Mouse (Mus musculus) neutrophil, adult 59 days (primary cell): ENCODE measurements around the gene Tfap4. TPM values are rescaled to one million over a fixed set of nuclear protein-coding genes. Genes with fewer than 3 reads are reported as not detected.

Experiments used
- total RNA-seq, 2 experiments: library from RNA; stranded (reverse); gene quantifications; 1 replicate in 1 of 2; 2 replicates in 1 of 2; pipeline ENCODE4 v1.2.4; 2023

The Tfap4 gene
- total RNA-seq: 10 to 100 TPM in 1 of 2 experiments, 1 to 10 TPM in 1; 9.9 to 10.7 TPM

DNA sequence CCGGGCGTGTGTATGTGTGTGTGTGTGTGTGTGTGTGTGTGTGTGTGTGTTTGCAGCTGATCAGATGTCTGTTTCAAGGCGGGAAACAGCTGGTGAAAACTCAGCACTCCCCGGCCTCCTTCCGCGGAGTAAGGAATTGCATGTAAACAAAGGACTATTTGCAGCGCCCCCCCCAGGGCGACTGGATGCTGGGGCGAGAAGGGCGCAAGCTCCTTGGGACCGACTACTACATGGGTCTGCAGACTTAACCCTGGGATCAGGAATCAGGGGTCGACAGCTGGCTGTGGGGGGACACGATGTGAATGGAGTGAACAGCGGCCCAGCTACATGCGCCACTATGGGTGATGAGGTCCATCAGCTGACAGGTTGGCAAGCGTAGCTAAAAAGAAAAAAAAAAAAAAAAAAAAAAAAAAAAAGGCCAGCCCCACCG is at the start of gene Tfap4:
Gene Tfap4, minus strand, starts transcription at position 140 of the 430 bp plus-strand sequence.

GRCm38 (mm10) chr16:4593971-4594813 is 34.5 kb upstream of the Tfap4 start, which contains the start of gene Glis2:
TSS of gene Glis2 (plus strand) at chr16:4594713.

GRCm38 (mm10) chr16:4541501-4542198 is 18.0 kb downstream of the Tfap4 start, which contains the start of gene Srl:
TSS of gene Srl (minus strand) at chr16:4541816.

Other genes with a start within 250 kb of the Tfap4 start
- gene Adcy9, start 139.4 kb downstream of the Tfap4 start, total RNA-seq: 1 to 10 TPM; 8.6 to 8.9 TPM
- 1 to 10 TPM in 1 of 2 experiments, under 1 TPM in 1; 0.76 to 1.2 TPM for gene Srl, start 18.0 kb downstream of the Tfap4 start, total RNA-seq
- gene Glis2, start 34.9 kb upstream of the Tfap4 start, total RNA-seq: under 1 TPM; 0.09 to 0.33 TPM
- 10 to 100 TPM; 29.2 to 36.6 TPM for gene Pam16, start 65.1 kb upstream of the Tfap4 start, total RNA-seq
- under 1 TPM; 0.16 to 0.49 TPM for gene Vasn, start 80.1 kb upstream of the Tfap4 start, total RNA-seq
- gene Dnaja3, start 80.1 kb upstream of the Tfap4 start, total RNA-seq: 10 to 100 TPM; 11.9 to 12.3 TPM
- 100 to 1,000 TPM; 220 to 224 TPM for gene Coro7, start 119.9 kb upstream of the Tfap4 start, total RNA-seq
- gene Nmral1, start 159.5 kb upstream of the Tfap4 start, total RNA-seq: 10 to 100 TPM; 18.4 to 18.7 TPM
- 10 to 100 TPM; 47.7 to 57.4 TPM for gene Hmox2, start 166.5 kb upstream of the Tfap4 start, total RNA-seq
- 10 to 100 TPM; 15.4 to 16.5 TPM for gene Cdip1, start 230.4 kb upstream of the Tfap4 start, total RNA-seq